Mouse (Mus musculus) right cerebral cortex, postnatal 36 days (tissue): Measurements from ENCODE around the gene Kcng4.

Experiments
- DNase-seq, 2 experiments: peaks; one replicate each; pipeline ENCODE4 v3.0.0; 2022; ENCODE audit warnings: low spot score in 2 of 2, mixed read lengths in 1 of 2

Kcng4 gene

DNA sequence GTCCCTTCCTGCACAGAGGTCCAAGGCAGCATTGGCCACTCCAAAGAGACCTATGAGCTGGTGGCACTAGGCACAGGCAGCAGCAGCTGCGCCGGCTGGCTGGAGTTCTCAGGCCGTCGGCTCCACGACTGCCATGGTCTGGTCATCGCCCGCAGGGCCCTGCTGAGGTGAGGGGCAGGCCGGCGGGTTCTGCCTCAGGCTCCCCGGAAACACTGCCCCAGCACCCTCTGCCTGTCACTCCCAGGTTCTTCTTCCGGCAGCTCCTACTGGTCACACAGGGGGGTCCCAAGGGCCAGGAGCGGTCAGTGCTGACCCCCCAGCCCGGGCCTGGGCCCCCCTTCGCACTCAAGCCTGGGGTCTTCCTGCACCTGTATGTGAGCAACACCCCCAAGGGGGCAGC, 20.4 kb downstream of the Kcng4 start:
- no peak for DNase-seq

DNA sequence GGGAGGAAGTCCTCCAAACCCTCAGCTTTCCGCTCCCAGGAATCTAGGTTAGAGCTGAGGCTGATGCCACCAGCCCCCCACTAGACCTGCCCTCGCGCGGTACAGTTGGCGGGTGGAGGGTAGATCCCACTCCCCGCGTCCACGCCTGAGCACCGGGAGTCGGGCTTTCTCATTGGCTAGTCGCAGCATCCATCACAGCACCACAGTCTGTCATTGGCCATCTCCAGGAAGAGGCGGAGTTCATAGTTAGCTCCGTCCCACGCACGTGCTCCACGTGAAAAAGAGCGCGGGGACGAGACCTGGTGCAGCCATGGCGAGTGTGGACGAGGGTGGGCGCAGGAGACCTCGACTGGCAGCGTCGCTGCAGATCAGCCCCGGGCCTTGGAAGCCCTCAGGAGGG, 23.0 kb downstream of the Kcng4 start, which contains the start of gene Adad2:
Adad2 (plus strand) TSS at position 277 of the 400 bp plus-strand sequence.
- DNase-seq, result no peak

DNA sequence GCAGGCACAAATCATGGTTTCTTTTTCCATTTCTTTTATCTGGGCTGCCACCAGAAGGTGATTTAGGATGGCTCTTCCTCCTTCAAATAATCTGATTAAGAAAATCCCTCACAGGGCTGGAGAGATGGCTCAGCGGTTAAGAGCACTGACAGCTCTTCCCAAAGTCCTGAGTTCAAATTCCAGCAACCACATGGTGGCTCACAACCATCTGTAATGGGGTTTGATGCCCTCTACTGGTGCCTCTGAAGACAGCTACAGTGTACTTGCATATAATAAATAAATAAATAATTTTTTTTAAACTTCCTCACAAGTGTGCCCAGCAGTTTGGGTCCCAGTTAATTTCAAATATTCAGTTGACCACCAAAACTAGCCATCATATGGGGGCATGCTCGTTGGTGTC, 29.3 kb downstream of the Kcng4 start:
- no peak for DNase-seq

DNA sequence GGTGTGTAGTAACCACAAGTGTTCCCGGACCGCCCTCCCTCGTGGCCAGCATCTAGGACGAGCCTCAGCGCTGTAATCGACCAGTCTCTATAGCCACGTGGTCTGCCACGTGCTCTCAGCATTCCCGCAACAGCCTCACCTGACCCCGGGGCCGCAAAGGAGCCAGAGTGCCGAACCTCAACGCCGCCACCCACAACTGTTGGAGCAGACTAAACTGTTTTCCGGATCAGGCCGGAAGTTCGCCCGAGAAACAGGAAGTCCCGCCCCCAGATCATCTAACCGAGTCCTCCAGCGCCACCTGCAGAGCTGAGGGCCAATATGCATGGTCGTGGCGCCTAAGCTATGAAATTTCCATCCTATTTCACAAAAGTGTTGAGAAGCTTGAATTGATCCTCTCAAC, 30.5 kb downstream of the Kcng4 start, which contains the start of gene Taf1c:
Taf1c (minus strand) TSS at position 227 of the 400 bp plus-strand sequence.
- peak; percentile 84 to 89 for DNase-seq

DNA sequence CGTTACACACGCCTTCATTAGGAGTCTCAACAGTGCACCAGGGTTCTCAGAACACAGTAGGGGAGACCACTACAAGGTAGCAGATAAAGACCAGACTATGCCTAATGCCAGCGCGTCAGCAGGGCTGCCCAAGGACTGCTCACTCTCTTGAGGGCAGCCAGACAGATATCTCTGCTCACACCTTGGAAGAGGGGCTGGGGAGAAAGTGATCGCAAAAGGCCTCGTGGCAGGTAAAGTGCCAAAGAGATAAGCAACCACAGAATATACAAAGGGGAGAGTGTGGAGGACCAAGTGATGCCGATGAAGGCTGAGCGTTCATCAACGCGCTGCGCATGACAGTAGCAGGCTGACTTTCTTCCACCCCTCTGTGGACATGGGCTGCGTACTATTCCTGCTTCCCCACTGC, 31.1 kb downstream of the Kcng4 start:
- no peak for DNase-seq

DNA sequence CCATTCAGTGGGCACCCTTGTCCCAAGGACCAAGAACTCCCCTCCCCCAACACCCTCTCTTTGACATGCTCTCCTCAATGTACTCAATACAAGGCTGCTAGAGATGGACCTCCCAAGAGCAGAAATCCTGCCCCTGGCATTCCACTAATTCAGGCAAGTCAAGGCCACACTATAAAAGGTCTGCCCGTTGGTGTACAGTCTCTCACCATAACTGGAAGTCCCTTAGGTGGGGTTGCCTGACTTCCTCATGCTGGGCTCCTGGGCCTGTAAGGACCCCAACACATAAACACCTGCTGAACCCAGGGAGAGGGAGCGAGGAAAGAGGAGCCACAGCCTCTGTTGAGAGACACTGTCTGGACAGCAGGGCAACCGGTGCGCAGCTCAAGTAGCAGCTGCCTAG, 31.7 kb downstream of the Kcng4 start:
- DNase-seq, result no peak

DNA sequence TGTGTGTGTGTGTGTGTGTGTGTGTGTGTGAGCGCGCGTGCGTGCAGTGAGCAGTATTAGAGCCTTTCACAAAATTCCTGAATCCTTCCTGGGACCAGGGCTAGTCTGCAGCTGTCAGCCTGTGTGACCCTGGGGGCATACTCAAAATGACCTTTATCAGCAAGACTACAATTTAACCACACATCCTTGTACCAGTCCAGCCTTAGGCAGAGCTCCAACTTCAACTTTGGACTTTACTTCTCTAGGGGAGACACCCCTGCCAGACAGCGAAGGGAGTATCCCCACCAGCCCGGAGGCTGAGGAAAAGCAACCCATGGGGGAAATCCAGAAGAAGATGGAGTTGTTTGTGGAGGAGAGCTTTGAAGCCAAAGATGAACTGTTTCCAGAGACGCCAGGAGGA, 44.0 kb downstream of the Kcng4 start:
- no peak for DNase-seq

DNA sequence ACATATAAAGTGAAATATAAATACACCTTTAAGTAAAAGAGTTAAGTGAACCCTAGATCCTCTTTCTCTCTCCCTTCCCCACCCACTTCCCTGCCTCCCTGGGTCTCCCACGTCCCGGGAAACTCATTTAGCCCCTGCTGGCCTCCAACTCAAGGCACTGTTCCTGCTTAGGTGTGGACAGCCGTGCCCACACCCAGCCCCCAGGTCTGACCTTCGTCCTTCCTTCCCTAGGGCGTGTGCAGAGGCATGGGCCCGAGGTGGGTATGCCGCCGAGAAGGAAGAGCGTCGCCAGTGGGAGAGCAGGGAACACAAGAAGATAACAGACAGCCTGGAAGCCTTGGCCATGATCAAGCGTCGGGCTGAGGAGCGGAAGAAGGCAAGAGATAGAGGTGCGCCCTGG, 45.1 kb downstream of the Kcng4 start:
- no peak for DNase-seq

DNA sequence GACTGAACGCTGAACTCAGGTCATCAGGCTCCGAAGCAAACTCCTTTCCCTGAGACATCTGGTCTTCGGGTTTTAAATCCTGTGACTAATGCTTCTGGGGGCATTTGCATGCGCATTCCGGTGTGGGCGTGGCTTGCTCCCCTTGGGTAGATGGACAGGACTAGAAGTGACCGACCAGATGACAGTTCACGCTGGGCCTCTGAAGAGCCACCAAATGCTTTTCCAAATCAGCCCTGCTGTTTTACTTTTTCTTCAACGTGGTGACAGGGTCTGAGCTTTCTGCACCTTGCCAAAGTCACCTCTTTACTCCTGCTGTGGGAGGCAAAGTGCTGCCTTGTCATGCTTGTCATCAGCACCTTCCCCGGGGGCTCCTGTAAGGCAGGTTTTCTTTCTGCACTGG, 46.6 kb downstream of the Kcng4 start:
- DNase-seq, result no peak

DNA sequence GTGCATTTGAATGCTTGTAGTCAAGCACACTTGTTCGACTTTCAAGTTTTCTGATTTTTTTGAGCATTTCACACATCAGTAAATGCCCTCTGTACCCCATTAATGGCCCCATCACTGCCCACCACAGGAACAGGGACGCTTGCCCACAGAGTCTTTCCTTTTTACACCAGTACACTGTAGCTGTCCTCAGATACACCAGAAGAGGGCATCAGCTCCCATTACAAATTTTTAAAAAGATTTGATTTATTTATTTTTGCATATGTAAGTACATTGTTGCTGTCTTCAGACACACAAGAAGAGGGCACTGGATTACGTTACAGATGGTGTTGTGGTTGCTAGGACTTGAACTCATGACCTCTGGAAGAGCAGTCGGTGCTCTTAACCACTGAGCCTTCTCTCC, 47.2 kb downstream of the Kcng4 start:
- no peak for DNase-seq

DNA sequence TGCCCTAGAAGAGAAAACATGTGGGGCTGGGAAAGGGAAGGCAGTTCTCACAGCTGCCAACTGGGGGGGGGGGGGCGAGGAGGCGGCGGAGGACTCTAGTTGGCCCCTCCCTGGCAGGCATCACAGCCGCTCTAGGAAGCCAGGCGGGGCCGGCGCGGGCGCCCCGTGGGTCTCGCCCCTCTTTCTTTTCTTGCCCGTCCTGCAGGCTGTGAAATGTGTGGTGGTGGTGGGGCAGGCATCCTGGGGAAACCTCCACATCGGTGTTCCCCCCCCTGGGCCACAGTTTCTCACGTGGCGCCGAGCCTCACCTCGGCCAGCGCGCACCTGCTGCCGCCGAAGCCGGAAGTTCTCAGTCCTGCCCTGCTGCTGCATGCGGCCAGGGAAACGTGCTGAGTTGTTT, 49.6 kb downstream of the Kcng4 start:
- DNase-seq, result no peak

DNA sequence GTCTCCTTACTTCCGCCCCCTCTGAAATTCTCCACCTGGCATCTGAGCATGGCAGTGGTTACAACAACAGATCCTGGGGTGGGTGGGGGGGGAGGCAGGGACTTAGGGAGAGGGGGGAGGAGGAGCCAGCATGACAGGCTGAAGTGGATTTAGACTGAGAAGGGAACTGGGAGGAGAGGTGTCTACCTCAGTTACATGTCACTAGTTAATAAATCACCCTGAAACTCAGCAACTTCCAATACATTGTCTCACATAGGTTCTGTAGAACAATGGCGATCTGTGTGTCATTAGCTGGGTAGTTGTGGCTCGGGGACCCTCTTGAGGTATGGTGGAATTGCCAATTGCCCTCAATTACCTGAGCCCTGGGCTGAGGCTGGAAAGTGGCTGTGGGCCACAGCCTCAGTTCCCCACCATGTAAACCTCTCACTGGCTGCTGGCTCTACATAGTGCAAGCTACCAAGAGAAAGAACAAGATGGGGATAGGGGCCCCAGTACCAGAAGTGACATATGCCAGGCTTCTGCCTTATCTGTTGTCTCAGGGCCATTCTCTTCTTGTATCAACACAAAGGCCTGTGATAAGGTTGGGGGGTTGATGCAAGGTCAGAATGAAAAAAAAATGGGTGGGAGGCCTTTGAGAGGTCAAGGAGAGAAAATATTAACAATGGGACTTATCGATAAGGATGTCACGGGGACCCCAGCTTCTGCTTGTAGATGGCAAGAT, 54.9 kb downstream of the Kcng4 start:
- no peak for DNase-seq

DNA sequence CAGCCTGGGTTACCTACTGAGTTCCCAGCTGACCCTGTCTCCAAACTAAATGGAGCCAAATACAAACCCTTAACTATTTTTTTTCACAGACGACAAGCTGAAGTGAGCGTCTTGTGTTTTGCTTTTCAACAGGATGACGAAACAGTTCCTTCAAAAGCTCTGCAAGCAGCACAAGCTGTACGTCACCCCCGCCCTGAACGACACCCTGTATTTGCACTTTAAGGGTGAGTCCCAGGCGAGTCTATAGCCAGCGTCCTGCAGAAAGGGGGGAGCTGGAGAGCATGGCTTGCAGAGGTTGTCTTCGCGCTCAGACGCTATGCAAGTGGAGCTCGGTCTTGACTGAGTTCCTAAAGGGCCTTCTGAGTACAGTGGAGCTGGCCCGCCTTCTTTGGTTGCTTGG, 56.4 kb downstream of the Kcng4 start:
- DNase-seq, result no peak

DNA sequence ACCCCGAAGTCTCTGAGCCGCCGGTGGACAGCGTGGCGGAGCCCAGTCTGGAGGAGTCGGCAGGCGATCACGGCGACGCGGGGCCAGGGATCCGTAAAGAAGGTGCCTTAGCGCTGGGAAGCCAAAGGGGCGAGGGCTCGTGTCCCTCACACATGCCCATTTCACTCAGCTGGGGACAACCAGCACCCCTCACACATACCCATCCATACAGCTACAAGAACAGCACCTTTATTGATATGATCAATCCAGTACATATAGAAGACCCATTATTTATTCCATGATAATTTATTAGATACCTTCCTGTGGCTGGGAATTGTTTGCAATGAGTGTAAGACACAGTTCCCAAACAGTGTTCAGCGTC, 60.1 kb downstream of the Kcng4 start:
- no peak for DNase-seq

DNA sequence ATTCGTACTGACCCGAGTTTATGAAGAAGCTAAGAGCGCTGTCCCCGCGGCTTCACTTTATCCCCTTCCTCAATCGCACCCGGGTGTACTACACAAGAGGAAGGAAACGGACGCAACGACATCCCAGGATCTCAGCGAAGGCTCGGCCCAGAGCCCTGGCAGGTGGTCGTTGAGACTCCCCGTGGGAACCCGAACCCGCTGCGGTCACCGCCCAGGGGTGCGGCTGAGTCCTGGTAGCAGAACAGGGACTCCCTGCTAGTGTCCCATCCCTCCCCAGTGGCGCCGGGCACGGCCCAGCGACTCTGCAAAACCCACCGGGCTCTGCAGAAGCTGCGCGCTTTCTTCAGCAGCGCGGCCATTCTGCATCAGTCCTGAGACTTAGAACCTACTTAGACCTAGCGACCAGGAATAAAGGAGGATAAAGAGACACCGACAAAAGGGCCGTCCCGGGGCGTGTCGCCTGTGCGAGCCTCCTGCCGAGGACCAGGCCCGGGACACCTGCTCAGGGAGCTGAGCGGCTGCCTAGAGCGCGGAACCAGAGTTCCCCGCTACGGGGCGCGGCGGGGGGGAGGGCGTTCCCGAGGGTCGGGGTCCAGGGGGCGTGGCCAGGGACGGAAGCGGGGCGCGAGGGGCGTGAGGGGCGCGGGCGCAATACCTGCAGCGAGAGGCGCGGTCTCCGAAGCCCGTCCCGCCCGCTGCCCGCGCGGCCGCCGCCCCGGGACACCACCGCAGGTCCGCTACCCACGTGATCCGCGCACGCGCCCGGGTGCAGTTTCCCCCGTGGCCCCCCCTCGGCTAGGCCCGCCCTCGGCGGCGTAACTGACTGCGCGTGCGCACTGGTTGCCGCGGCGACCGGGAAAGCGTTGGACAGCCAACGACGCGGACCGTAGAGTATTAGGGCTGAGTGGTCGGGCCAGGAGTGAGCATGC, 60.8 kb downstream of the Kcng4 start, which contains the start of the genes Hsdl1 and Dnaaf1:
Hsdl1 (minus strand) TSS at position 747 of the 929 bp plus-strand sequence.
Dnaaf1 (plus strand) TSS at position 799 of the 929 bp plus-strand sequence.
- DNase-seq, result peak; percentile 89 to 90
